In genomic region chr2:131234127-131234650, GRCm38 (mm10) we compare ENCODE assay signal across 8 mouse cellular contexts. TPM values are rescaled to one million over a fixed set of nuclear protein-coding genes. Genes with fewer than 3 reads are reported as not detected.
DNase-seq lines count a peak whose midpoint lies in the region; ATAC-seq and TF ChIP-seq lines count a peak whose summit lies in the region.

No protein-coding gene starts in this region.

- no peak overlapping the region for H3K27ac ChIP-seq in forebrain, embryonic 14.5 days (ENCODE audit: low read depth, low read length)
- peak overlapping the region; percentile 61 for H3K27ac ChIP-seq in limb, embryonic 14.5 days (replicated peaks; ENCODE audit: low read depth, low read length)
- no peak overlapping the region for H3K27ac ChIP-seq in neural tube, embryonic 14.5 days (ENCODE audit: low read depth, low read length)

- TF ChIP-seq POLR2A in limb, embryonic 14.5 days (IDR thresholded peaks at IDR 0.05; ENCODE audit: borderline replicate concordance, extremely low read depth, insufficient read depth, insufficient read length) = 0 out of 2 replicates have a peak, but pooled peaks have one; percentile 51

- DNase-seq in gastrocnemius, postnatal 14 days = peak; percentile 49
- no peak for DNase-seq in gastrocnemius, postnatal 4 days (ENCODE audit: low spot score in 2 of 2)
- DNase-seq in G1E (ENCODE audit: low spot score) = peak; percentile 21
- no peak for DNase-seq in forebrain, embryonic 14.5 days (ENCODE audit: low spot score)
- no peak for DNase-seq in limb, embryonic 14.5 days (ENCODE audit: low spot score)
- DNase-seq in ovary, adult 18-20 months (ENCODE audit: low spot score) = no peak

- peaks cover 2% of the 10 kb centered on the region; the same call in 1 of the 2 replicates for H3K27me3 ChIP-seq in G1E (ENCODE audit: insufficient read depth, low read length)
- H3K27me3 ChIP-seq in forebrain, embryonic 14.5 days (replicated peaks; ENCODE audit: control insufficient read depth, insufficient read depth, low read length) = no peaks in the 10 kb centered on the region
- no peaks in the 10 kb centered on the region for H3K27me3 ChIP-seq in limb, embryonic 14.5 days (ENCODE audit: control insufficient read depth, insufficient read depth, low read length)
- H3K27me3 ChIP-seq in neural tube, embryonic 14.5 days (ENCODE audit: control insufficient read depth, insufficient read depth, low read length) = no peaks in the 10 kb centered on the region

- H3K4me1 ChIP-seq in G1E (ENCODE audit: insufficient read depth, low read depth, low read length) = peaks cover 46% of the 10 kb centered on the region
- H3K4me1 ChIP-seq in forebrain, embryonic 14.5 days (ENCODE audit: control insufficient read depth, insufficient read depth, low read length) = peaks cover 7% of the 10 kb centered on the region; the same call in 1 of the 2 replicates
- peaks cover 14% of the 10 kb centered on the region for H3K4me1 ChIP-seq in limb, embryonic 14.5 days (ENCODE audit: control insufficient read depth, insufficient read depth, low read length)
- H3K4me1 ChIP-seq in neural tube, embryonic 14.5 days (ENCODE audit: control insufficient read depth, insufficient read depth, low read length) = 0 out of 2 replicates have a peak, but pooled peaks cover 6% of the 10 kb centered on the region

- H3K36me3 ChIP-seq in G1E (replicated peaks) = peaks cover 36% of the 10 kb centered on the region
- H3K36me3 ChIP-seq in forebrain, embryonic 14.5 days (ENCODE audit: control insufficient read depth, insufficient read depth, low read length) = no peaks in the 10 kb centered on the region
- H3K36me3 ChIP-seq in limb, embryonic 14.5 days (ENCODE audit: control insufficient read depth, insufficient read depth, low read length) = peaks cover 15% of the 10 kb centered on the region
- H3K36me3 ChIP-seq in neural tube, embryonic 14.5 days (ENCODE audit: control insufficient read depth, insufficient read depth, low read length) = no peaks in the 10 kb centered on the region

- ATAC-seq in G1E (ENCODE audit: extremely low read depth, insufficient number of reproducible peaks, low FRiP score, poor library complexity, severe bottlenecking) = no peak
- peak; percentile 24 for ATAC-seq in forebrain, embryonic 14.5 days
- ATAC-seq in limb, embryonic 14.5 days (ENCODE audit: low FRiP score, low read depth) = no peak; the same call in 1 of the 2 replicates
- peak; percentile 25; the same call in 1 of the 2 replicates for ATAC-seq in neural tube, embryonic 14.5 days (ENCODE audit: low read depth)
- ATAC-seq in frontal cortex, adult (ENCODE audit: low TSS enrichment) = no peak

- peak overlapping the region; percentile 86 for H3K4me2 ChIP-seq in forebrain, embryonic 14.5 days (ENCODE audit: low read length)
- peak overlapping the region; percentile 88 for H3K4me2 ChIP-seq in limb, embryonic 14.5 days (replicated peaks; ENCODE audit: low read depth, low read length, severe bottlenecking)
- H3K4me2 ChIP-seq in neural tube, embryonic 14.5 days (ENCODE audit: low read depth, low read length) = peak overlapping the region; percentile 84

- H3K9ac ChIP-seq in forebrain, embryonic 14.5 days (ENCODE audit: low read length) = peak overlapping the region; percentile 63
- peak overlapping the region; percentile 81 for H3K9ac ChIP-seq in limb, embryonic 14.5 days (ENCODE audit: low read depth, low read length, severe bottlenecking)
- H3K9ac ChIP-seq in neural tube, embryonic 14.5 days (replicated peaks; ENCODE audit: low read depth, low read length) = peak overlapping the region; percentile 44

- intact Hi-C loops in gastrocnemius, postnatal 14 days (cut with DNase I; ENCODE audit: low total_unique reads) = no loop called here

- no peaks in the 10 kb centered on the region for H3K9me3 ChIP-seq in G1E (replicated peaks)
- H3K9me3 ChIP-seq in forebrain, embryonic 14.5 days (replicated peaks; ENCODE audit: control insufficient read depth, low read length) = no peaks in the 10 kb centered on the region
- no peaks in the 10 kb centered on the region for H3K9me3 ChIP-seq in limb, embryonic 14.5 days (ENCODE audit: control insufficient read depth, low read length)
- H3K9me3 ChIP-seq in neural tube, embryonic 14.5 days (ENCODE audit: control insufficient read depth, low read length) = no peaks in the 10 kb centered on the region

- WGBS in forebrain, embryonic 14.5 days = 14% methylated on average over 28 of the region's 28 CpGs
- WGBS in limb, embryonic 14.5 days = 9% methylated on average over 28 of the region's 28 CpGs
- WGBS in neural tube, embryonic 14.5 days = 12% methylated on average over 28 of the region's 28 CpGs

- H3K4me3 ChIP-seq in G1E (ENCODE audit: low read depth, low read length) = peak overlapping the region; percentile 78
- H3K4me3 ChIP-seq in forebrain, embryonic 14.5 days (ENCODE audit: low read depth, low read length) = peak overlapping the region; percentile 45
- peak overlapping the region; percentile 64 for H3K4me3 ChIP-seq in limb, embryonic 14.5 days (replicated peaks; ENCODE audit: low read length)
- peak overlapping the region; percentile 43 for H3K4me3 ChIP-seq in neural tube, embryonic 14.5 days (ENCODE audit: low read depth, low read length)

- TF ChIP-seq CTCF in G1E (IDR thresholded peaks at IDR 0.05; ENCODE audit: low read depth, low read length) = no peak

RNA-seq across cellular contexts. Expression of gene Mavs, which starts 0.3 kb away (rescaled TPM):
- total RNA-seq in gastrocnemius, postnatal 14 days (2021) = 10 to 100 TPM; 32.4 to 33.3 TPM
- total RNA-seq in gastrocnemius, postnatal 4 days (2021) = 10 to 100 TPM; 23.5 to 26.9 TPM
- 18.8 and 21.2 TPM in 2 replicates for total RNA-seq in G1E (2014; fragmentation: Nextera tagmentation)
- total RNA-seq in G1E (2017) = 12.2 and 13.9 TPM in 2 replicates
- polyA plus RNA-seq in G1E (2012) = 2.3 and 5.6 TPM in 2 replicates
- polyA plus RNA-seq in forebrain, embryonic 14.5 days (2014; fragmentation: Nextera tagmentation; extraction: Ambion mirVana) = 6.5 and 6.6 TPM in 2 replicates
- polyA plus RNA-seq in limb, embryonic 14.5 days (2012; rRNA removed) = 27.4 and 37.2 TPM in 2 replicates
- polyA plus RNA-seq in limb, embryonic 14.5 days (2014; fragmentation: Nextera tagmentation; extraction: Ambion mirVana) = 17.2 and 18.6 TPM in 2 replicates
- polyA plus RNA-seq in neural tube, embryonic 14.5 days (2014; fragmentation: Nextera tagmentation; extraction: Ambion mirVana) = 5.0 and 6.1 TPM in 2 replicates

RNA-seq across cellular contexts. Expression of gene Ap5s1, which starts 27.3 kb away (rescaled TPM):
- total RNA-seq in gastrocnemius, postnatal 14 days (2021) = 10 to 100 TPM; 14.9 to 17.4 TPM
- total RNA-seq in gastrocnemius, postnatal 4 days (2021) = 10 to 100 TPM; 17.4 to 21.7 TPM
- total RNA-seq in G1E (2014; fragmentation: Nextera tagmentation) (5.1 and 31.3 TPM in 2 replicates), G1E (2017) (5.1 and 5.2 TPM in 2 replicates)
- polyA plus RNA-seq in G1E (2012) = 3.3 and 8.4 TPM in 2 replicates
- 29.9 and 30.3 TPM in 2 replicates for polyA plus RNA-seq in forebrain, embryonic 14.5 days (2014; fragmentation: Nextera tagmentation; extraction: Ambion mirVana)
- 29.5 and 50.9 TPM in 2 replicates for polyA plus RNA-seq in limb, embryonic 14.5 days (2012; rRNA removed)
- 25.9 and 26.7 TPM in 2 replicates for polyA plus RNA-seq in limb, embryonic 14.5 days (2014; fragmentation: Nextera tagmentation; extraction: Ambion mirVana)
- polyA plus RNA-seq in neural tube, embryonic 14.5 days (2014; fragmentation: Nextera tagmentation; extraction: Ambion mirVana) = 39.4 and 39.5 TPM in 2 replicates

RNA-seq across cellular contexts. Expression of gene Pank2, which starts 28.1 kb away (rescaled TPM):
- total RNA-seq in gastrocnemius, postnatal 14 days (2021) = 10 to 100 TPM; 21.9 to 22.8 TPM
- 10 to 100 TPM; 41.3 to 44.0 TPM for total RNA-seq in gastrocnemius, postnatal 4 days (2021)
- total RNA-seq in G1E (2014; fragmentation: Nextera tagmentation) (79.5 and 101 TPM in 2 replicates), G1E (2017) (53.3 and 57.4 TPM in 2 replicates)
- polyA plus RNA-seq in G1E (2012) = 14.9 and 22.6 TPM in 2 replicates
- 29.4 and 34.4 TPM in 2 replicates for polyA plus RNA-seq in forebrain, embryonic 14.5 days (2014; fragmentation: Nextera tagmentation; extraction: Ambion mirVana)
- polyA plus RNA-seq in limb, embryonic 14.5 days (2012; rRNA removed) = 44.7 and 47.2 TPM in 2 replicates
- polyA plus RNA-seq in limb, embryonic 14.5 days (2014; fragmentation: Nextera tagmentation; extraction: Ambion mirVana) = 44.6 and 50.0 TPM in 2 replicates
- 28.7 and 32.2 TPM in 2 replicates for polyA plus RNA-seq in neural tube, embryonic 14.5 days (2014; fragmentation: Nextera tagmentation; extraction: Ambion mirVana)

RNA-seq across cellular contexts. Expression of gene Spef1, which starts 47.1 kb away (rescaled TPM):
- 1 to 10 TPM; 2.5 to 2.9 TPM for total RNA-seq in gastrocnemius, postnatal 14 days (2021)
- 1 to 10 TPM; 5.8 to 6.6 TPM for total RNA-seq in gastrocnemius, postnatal 4 days (2021)
- total RNA-seq in G1E (2014; fragmentation: Nextera tagmentation) = 5.6 TPM in 1 of 2 replicates, not detected in the other
- total RNA-seq in G1E (2017) = 1.4 and 1.9 TPM in 2 replicates
- 0.75 and 0.78 TPM in 2 replicates for polyA plus RNA-seq in G1E (2012)
- polyA plus RNA-seq in forebrain, embryonic 14.5 days (2014; fragmentation: Nextera tagmentation; extraction: Ambion mirVana) = 10.1 and 11.8 TPM in 2 replicates
- 16.3 and 18.2 TPM in 2 replicates for polyA plus RNA-seq in limb, embryonic 14.5 days (2012; rRNA removed)
- polyA plus RNA-seq in limb, embryonic 14.5 days (2014; fragmentation: Nextera tagmentation; extraction: Ambion mirVana) = 6.7 and 8.1 TPM in 2 replicates
- 9.2 and 9.4 TPM in 2 replicates for polyA plus RNA-seq in neural tube, embryonic 14.5 days (2014; fragmentation: Nextera tagmentation; extraction: Ambion mirVana)

RNA-seq across cellular contexts. Expression of gene Cdc25b, which starts 47.4 kb away (rescaled TPM):
- total RNA-seq in gastrocnemius, postnatal 14 days (2021) = 1 to 10 TPM; 4.7 to 5.4 TPM
- total RNA-seq in gastrocnemius, postnatal 4 days (2021) = 10 to 100 TPM; 18.0 to 22.4 TPM
- 14.0 and 85.9 TPM in 2 replicates for total RNA-seq in G1E (2014; fragmentation: Nextera tagmentation)
- 12.6 and 14.2 TPM in 2 replicates for total RNA-seq in G1E (2017)
- polyA plus RNA-seq in G1E (2012) = 6.0 and 7.0 TPM in 2 replicates
- 30.0 and 32.0 TPM in 2 replicates for polyA plus RNA-seq in forebrain, embryonic 14.5 days (2014; fragmentation: Nextera tagmentation; extraction: Ambion mirVana)
- 76.4 and 88.9 TPM in 2 replicates for polyA plus RNA-seq in limb, embryonic 14.5 days (2012; rRNA removed)
- 52.1 and 56.2 TPM in 2 replicates for polyA plus RNA-seq in limb, embryonic 14.5 days (2014; fragmentation: Nextera tagmentation; extraction: Ambion mirVana)
- polyA plus RNA-seq in neural tube, embryonic 14.5 days (2014; fragmentation: Nextera tagmentation; extraction: Ambion mirVana) = 21.9 and 24.7 TPM in 2 replicates

Comparison
In these comparisons a context has a peak if more than half of its experiments do, and no peak if none do; other contexts are left out.
1. DNase-seq: peak in gastrocnemius, postnatal 14 days (single experiment) and G1E (single experiment); none in gastrocnemius, postnatal 4 days (0 of 2), forebrain, embryonic 14.5 days (single experiment), limb, embryonic 14.5 days (single experiment) and ovary, adult 18-20 months (single experiment).
2. ATAC-seq: peak in forebrain, embryonic 14.5 days (single experiment) and neural tube, embryonic 14.5 days (single experiment); none in G1E (single experiment), limb, embryonic 14.5 days (single experiment) and frontal cortex, adult (single experiment).
3. Peak in every context shown above with its lines, with median percentiles within 50 percentile points of each other: H3K4me3 ChIP-seq, H3K4me2 ChIP-seq and H3K9ac ChIP-seq.